Mouse (Mus musculus) heart, adult 9 months (tissue): ENCODE measurements around the gene Pgrmc1.
"Not testable (repeated sequence)": the region's sequence is repeated elsewhere in the genome, so short reads cannot be mapped to it uniquely, and the experiment has no call there.

Source experiments
- DNase-seq, 2 experiments: peaks; one replicate each; pipeline ENCODE4 v3.0.0; 2022; ENCODE audit warnings: low spot score in 2 of 2

Gene Pgrmc1

DNA sequence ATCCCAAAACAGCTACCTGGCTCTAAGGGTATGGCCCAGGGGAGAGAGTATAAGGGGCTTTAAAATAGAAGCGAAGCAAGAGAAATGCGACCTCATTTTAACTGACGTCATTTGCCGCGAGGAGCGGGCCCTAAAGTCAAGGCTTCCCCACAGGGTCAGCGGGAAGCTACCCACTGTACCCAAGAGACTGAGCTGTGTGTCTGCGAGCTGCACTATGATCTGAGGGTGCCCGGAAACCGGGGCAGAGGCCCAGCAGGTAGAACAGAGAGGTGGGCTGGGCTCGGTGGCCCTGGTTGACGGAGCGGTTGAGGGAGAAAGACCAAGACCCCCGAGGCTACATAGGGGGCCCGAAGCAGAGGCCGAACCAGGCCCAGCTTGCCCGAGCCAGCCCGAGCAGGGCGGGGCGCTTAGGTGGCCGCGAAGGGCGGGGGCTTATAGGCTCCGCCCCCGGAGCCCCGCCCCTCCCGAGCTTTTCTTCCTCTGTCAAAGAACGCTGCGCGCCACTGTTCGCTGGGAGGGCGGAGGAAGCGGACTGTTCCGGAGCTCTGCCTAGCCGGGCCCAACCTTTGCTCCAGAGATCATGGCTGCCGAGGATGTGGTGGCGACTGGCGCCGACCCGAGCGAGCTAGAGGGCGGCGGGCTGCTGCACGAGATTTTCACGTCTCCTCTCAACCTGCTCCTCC is at the start of gene Pgrmc1:
TSS of gene Pgrmc1 (plus strand) at position 500 of the 683 bp plus-strand sequence.
- DNase-seq, result peak; percentile 83 to 87

DNA sequence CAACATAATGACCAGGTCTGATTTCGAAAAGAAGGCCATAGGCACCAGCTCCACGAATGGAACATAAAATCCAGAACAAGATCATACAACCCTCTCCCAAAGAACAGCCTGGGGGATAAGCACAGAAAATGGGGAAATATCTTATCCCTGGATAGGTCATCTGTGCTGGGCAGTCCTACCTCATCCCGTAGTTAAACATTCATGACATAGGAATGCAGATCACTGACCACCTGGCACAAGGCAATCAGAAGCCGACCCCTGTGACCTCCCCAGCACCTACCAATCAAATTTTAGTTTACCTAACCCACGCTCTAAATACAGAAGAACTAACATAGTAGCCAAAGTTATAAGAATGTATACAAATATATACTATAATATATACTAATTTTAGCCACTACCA is 49.2 kb upstream of the Pgrmc1 start:
- DNase-seq, result no peak

DNA sequence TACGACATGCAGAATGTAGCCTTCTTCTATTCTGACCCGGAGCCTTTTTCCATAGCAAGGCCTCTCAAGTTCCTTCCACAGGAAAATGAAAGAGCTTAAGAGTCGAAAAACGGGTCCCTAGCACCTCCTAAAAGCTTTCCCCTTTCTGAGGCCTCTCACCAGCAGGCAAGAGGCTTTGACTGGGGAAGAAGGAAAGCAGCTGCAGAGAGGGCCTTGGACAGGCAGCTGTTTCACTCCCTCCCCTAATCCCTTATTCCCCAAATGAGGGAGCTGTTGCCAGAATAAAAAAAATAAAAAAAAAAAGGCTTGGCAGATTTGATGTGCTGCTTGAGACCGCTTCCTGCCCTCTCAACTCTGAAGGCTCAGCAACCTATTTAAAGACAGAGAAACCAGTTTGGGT is 47.1 kb upstream of the Pgrmc1 start:
- DNase-seq, result peak; percentile 60 to 68

DNA sequence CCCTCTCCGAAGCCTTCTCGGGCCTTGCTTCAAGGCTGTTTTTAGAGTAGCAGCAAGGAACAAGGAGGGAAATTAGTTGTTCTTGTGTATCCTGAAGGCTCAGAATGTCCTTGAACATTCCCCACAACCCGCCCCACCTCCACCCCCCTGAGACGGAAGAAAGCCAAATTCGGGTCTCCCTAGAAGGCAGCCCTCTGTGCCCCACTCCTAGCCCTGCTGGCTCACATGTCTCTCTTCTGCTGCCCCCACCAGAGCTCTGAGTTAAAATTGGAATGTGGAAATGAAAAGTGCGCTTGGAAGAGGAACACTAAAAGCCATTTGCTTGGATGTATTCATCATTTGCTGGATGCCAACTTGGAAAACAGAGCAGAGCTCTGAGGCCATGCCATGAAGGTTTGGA is 46.7 kb upstream of the Pgrmc1 start:
- DNase-seq, result no peak

DNA sequence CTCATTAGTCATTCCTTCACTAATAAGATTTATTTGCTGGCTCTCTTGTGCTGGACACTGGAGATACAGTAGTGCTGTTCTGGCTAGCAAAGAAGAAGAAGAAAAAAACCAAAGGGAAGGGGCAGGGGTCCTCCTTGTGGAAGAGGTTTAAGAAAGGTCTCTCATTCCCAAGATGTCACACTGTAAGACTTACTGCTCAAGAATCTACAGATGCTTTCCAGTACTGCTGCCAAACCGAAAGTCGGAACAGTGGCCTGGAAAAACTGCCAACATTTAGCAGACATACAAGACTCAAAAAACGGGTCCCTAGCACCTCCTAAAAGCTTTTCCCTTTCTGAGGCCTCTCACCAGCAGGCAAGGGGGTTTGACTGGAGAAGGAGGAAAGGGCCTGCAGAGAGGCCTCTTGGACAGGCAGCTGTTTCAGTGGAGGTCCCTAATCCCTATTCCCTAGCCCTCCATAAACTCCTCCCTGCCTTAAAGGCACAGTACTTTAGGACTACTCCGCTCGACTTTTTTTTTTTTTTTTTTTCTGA is 45.9 kb upstream of the Pgrmc1 start:
- DNase-seq, result peak; percentile 62 to 70

DNA sequence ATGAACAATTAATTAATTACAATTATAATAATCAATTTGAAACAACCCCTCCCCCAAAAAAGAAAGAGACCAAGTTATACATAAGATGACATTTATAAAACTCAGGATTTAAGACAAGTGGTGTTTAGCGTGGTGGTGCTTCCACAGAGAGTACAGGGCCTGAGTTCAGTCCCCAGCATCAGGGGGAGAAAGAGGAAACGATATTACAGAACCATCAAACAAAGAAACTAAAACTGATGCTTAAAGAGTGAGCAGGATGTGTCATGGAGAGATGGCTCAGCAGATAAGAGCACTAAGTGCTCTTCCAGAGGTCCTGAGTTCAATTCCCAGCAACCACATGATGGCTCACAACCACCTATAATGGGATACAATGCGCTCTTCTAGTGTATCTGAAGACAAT is 45.3 kb upstream of the Pgrmc1 start:
- DNase-seq, result no peak

DNA sequence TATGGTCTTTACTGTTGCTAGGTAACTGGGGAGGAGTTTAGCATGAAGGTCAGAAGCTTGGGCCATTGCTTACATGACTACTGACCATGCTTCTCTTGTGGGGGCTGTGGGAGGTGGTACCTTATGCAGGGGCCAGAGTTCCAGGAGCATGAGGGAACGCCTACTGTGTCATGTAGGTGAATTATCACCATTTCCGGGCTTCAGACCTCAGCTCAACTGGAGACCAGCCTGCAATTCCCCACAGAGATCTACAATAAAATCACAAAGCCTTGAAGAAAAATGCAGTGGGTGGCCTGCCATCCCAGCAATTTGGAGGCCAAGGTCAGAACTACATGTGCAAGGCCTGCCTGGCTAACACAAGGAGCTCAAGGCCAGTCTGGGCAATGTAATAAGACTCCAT is 42.8 kb upstream of the Pgrmc1 start:
- DNase-seq, result not testable (repeated sequence)

DNA sequence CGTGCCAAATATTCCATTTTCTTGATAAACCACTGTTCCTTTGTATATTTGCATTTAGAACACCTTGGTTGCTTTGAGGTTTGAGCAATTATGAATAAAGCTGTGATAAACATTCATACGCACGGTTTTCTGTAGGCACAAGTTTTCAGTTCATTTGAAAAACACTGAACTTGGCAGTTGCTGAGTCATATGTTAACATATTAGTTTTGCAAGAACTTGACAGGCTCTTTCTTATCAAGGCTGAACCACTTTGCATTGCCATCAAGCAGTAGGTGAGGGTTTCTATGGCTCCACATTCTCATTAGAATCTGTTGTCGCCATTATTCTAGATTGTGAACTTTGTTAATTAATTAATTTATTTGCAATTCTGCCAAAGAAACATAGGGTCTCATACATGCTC is 37.8 kb upstream of the Pgrmc1 start:
- DNase-seq, result no peak

DNA sequence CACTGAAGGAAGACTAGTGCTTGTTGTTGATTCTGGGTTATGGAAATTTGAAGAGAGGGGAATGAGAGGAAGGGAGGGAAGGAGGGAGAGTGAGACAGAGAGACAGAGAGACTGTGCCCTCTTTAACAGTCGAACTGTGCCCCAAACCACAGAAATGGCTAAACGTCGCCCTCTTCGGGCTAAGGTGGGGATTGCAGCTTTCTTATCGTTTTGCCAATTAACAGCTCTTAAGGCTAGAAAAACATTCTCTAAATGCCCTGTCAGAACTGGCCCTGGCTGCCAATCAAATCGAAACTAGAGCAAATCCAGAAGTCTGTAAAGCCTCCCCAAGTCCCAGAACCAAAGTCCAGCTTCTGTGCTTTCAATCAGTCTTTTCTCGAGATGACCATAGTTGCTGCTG is 36.4 kb upstream of the Pgrmc1 start:
- peak; percentile 1 to 67 for DNase-seq

DNA sequence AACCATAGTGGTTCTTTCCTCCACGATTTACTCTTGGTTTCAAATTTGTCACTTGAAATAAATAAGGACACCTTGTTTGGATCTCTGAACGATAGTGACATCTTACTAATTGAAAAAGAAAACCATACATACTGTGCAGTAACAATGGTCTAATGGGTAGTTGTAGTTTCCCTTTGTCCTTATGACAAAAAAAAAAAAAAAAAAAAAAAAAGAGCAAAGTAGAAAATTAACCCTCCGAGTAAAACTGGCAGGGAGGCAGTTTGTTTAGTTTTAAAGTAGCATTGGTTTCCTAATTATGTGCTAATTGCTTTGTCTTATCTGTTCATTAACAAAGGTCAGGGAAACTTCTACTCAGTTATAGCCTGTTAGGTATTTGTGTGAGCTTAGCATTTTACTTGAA is 35.9 kb upstream of the Pgrmc1 start:
- no peak for DNase-seq

DNA sequence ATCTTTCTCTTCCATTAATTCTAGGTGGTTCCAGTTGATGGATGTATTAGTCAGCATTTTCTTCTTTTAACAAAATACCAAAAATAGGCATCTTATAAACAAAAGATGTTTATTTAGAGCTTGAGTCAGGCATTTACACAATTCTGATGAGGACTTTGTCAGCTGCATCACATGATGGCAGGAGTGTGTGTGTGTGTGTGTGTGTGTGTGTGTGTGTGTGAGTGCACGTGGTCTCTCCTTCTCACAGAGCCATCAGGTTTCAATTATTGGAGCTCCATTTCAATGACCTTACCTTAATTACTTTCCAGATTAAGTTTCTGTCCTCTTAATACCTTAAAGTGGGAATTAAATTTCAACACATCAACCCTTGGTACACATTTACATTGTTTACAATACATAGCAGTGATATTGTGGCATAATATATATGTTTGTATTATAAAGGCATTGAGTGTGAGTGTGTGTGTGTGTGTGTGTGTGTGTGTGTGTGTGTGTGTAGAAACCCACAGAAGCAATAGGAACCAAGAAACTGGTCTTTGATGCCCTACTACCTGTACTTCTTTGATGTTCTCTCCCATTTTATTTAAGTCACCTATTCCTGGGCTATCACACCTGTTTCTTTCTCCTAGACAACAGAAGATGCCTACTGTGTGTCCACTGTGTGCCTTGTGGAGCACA is 11.2 kb upstream of the Pgrmc1 start:
- no peak for DNase-seq

DNA sequence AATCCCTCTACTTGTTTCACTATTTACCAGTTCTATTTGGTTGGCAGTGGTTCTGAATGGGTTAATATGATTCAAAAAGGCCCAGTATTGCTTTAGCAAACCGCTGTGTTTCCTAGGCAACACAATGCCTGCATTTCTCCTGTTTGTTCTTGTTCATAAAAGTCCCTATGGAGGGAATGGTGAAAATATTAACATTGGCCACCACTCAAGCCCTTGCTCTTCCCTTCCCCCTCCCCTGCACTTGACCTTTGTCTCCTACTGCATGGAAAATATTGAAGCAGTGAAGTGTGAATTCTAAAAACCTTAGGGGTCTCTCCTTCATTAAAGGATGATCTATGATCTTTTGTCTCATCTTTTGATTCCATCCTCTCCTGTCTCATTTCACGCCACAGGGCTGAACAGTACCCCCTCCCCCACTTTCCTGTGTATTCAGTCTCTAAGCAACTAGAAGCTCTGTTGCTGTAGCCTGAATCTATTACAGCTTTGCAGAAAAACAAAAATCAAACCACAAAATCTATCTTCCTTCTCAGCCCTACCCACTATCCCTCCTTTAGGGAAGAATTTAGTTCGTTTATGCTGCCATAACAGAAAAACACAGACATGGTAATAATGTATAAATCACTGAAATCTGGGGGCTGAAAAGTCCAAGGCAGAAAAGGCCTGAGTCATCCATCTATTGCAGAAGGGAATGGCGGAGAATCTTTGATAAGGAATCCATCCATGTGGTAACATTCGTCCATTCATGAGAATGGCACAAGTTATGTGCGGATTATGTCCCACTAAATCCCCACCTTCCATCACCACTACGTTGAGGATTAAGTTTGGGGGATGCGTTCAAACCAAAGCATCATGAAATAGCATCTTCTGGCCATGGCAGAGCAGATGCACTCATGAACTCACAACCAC is 10.4 kb upstream of the Pgrmc1 start:
- DNase-seq, result peak; percentile 0 to 4

DNA sequence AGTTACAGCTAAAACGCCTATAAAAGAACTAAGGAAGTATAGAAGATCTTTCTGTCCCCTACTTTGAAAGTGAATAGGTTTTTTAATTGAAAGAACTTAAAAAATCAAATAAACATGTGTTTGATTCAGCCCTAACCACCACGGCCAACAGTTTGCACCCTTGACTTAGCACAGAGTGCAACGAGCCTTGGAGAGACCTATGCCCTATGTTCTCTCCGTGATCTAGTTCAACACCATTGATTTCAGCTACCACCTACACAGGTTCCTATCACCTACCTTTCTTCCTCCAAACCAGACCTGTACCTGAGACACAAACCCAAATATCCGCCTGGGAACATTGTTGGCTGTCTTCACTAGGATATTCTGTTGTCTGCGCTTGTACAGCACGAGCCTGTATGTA is 7.7 kb upstream of the Pgrmc1 start:
- no peak for DNase-seq

DNA sequence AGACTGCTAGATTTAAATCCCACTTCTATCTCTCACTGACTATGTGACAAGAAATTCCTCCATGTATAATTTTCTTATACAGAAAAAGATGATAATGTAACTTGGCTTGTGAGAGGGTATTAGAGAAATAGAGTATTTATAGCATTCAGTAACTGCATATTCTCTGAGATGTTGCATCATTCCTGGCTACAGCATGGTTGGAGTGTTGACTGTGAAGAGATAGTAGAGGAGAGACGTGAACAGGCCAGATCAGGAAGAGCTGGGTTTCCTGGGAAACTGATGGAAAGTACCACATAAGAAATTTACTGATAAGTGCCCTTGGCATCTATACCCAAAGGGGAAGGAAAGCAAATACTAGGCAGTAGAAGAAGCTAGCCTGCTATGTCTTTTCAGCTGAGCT is 6.9 kb upstream of the Pgrmc1 start:
- no peak for DNase-seq

DNA sequence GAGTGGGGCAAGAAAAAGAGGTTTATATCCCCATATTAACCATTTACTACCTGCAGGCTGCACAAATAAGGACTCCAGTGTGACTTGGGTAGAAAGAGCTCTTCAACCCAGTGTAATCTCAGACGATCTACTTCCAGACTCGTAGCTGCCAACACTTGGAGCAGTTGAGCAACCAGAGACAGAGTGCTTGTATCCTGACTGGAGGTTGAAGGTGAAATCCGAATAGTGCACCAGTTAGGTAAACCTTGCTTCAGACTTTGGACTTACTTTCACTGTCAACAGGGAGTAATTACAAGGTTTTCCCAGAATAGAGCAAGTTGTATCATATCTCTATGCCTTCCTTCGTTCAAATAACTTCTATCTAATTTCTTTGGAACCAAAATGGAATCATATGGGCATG is 6.5 kb upstream of the Pgrmc1 start:
- no peak for DNase-seq

DNA sequence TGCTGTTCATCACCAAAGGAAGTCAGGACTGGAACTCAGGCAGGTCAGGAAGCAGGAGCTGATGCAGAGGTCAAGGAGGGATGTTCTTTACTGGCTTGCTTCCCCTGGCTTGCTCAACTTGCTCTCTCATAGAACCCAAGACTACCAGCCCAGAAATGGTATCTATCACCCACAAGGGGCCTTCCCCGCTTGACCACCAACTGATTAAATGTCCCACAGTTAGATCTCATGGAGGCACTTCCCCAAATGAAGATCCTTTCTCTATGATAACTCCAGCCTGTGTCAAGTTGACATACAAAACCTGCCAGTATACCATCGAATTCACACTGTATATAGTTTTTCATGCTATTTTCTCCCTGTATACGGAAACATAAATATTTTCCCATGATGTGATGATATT is 2.8 kb upstream of the Pgrmc1 start:
- no peak for DNase-seq

DNA sequence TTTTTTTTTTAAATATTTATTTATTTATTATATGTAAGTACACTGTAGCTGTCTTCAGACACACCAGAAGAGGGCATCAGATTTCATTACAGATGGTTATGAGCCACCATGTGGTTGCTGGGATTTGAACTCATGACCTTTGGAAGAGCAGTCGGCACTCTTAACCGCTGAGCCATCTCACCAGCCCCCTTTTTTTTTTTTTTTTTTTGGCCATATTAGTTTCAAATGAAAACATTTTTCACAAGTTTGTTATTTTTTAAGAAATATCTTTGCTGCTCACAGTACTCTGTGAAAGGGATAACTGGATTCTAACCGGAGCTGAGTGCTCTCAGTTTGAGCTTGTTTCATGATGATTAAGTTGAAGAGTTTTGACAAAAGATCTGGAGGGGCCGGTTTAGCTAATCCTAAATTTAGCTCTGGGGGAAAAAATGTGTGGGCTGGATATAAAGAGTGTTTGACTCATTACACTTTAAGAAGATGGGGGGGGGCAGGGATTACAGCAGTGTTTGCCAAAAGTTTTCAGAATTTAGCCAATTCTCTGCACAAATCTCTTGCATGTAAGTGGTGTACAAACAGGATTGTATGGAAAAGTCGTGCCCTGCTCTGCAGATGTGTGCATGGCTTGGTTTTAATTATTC is 1.4 kb upstream of the Pgrmc1 start:
- DNase-seq, result not testable (repeated sequence)

DNA sequence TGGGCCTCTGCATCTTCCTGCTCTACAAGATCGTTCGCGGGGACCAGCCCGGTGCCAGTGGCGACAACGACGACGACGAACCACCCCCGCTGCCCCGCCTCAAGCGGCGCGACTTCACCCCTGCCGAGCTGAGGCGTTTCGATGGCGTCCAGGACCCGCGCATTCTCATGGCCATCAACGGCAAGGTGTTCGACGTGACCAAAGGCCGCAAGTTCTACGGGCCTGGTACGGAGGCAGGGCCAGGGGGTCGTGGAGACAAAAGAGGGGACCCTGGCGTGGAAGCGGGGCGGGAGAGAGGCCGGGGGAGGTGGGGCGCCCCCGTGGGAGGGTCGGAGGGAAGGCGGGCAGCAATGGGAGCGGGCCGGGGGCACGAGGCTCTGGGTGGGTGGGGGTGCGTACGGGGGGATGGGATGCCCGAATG is 394 bp downstream of the Pgrmc1 start:
- no peak for DNase-seq

DNA sequence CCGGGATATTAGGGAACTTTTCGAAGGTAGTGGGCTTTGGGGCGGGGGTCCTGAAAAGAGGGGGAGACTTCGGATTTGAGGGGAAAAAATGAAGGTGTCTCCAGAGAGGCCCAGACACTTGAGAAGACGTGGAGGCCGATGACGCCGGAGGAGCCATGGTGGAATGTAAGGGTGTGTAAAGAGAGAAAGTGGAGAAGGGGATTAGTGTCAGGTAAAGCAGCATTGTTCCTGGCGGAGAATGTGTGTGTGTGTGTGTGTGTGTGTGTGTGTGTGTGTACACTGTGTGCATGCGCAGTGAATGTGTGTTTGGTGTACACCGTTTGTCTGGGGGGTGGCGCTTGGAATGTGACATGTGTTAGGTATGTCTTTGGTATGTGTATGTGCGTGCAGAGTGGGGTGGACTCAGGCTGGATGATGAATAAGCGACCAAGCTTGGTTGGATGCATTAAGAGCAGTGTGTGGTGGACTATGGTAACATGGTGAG is 897 bp downstream of the Pgrmc1 start:
- no peak for DNase-seq

DNA sequence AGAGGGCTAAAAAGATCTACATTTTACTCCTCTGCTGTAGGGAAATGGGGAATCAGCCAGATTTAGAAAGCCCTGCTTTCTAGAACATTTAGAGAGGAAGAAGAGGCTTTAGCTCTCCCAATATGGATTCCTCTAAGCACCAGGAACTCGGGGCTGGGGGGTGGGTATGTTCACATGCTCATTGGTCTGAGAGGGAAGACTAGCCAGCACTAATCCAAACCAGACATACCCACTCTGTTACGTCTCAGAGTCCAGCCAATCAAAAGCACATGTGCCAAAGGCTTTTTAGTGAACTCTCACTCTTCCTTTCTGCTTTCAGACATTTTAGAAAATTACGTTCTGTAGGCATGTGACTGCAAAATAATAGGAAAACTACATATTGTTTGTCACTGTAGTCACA is 1.6 kb downstream of the Pgrmc1 start:
- DNase-seq, result no peak

DNA sequence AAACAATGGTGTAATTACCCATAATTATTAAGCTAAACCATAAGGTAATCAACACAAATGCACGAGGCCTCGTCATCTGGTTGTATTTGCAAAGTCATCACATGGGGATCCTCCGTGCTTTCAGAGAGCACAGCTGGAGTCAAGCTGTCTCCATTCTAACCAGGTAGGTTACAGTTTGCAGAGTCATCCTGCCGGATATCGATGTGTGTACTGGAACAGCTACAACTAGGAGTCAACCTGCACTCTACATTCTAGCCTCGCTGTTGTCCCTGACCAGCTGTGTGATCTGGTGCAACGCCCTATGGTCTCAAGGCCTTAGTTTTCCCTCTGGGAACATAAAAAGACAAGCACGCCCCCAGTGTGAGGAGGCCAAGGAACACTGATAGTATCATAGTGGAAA is 2.1 kb downstream of the Pgrmc1 start:
- peak; percentile 3 to 5 for DNase-seq

DNA sequence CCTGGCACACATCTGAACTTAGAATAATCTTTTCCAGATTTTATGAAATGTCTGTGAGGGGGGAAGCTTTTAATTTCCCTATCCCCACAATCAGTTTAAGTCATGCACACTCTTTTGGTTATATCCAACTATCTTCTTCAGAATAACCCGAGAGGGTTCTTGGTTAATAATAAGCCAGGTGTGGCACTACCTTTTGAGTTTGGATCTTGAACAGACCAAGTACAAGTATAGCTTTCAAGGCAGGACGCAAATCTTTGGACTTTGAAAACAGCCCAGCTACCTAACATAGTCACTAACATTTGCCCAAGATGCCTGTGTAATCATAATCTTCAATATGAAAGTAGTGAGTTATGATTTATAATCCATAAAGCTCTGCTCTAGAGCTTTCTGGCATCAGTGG is 4.9 kb downstream of the Pgrmc1 start:
- no peak for DNase-seq
